Mouse (Mus musculus): ENCODE data around the gene Arhgap23.

DNA sequence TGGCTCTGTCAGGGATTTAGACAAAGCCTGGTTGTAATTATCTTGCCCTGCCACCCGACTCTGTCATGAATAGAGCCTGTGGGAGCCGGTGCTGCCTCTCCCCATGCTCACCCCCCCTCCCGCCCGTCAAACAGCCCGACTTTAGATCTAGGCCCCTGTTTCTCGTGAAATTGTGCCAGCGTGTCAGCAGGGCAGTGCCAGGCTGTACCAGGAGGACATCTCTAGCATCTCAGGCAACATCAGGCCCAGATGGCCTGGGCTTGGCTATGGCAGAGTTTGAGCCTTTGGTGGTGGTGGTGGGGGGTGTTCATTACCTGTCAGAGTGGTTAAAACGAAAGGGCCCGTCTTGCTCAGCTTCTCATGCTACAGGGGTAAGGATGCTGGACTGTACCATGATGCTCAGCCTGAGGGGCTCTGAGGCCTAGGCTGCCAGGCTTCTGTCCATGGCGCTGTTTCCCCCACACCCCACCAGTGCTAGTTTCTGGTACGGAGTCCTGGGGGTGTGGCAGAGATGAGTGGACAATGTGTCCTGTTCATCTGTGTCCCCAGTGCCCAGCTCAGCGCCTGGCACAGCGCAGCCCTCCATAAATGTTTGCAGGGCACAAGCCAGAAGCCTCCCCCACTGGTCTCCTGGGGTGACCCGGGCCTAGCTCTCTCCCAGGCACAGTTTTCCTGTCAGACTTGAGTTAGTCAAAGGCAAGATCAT, 3.7 kb downstream of the Arhgap23 start:
- TF ChIP-seq CTCF (IDR thresholded peaks at IDR 0.05; ENCODE audit: borderline replicate concordance, extremely low read depth, insufficient read depth, insufficient read length) = no peak
- no peak for TF ChIP-seq POLR2A (IDR thresholded peaks at IDR 0.05; ENCODE audit: borderline replicate concordance, extremely low read depth, insufficient read depth, insufficient read length, poor library complexity, severe bottlenecking)

Data from brain, embryonic 14.5 days (tissue).